Mouse (Mus musculus): ENCODE results near the gene P4ha3.
A peak's percentile ranks its signal among the peaks of the same experiment; 100 is the strongest.

Gene P4ha3

DNA sequence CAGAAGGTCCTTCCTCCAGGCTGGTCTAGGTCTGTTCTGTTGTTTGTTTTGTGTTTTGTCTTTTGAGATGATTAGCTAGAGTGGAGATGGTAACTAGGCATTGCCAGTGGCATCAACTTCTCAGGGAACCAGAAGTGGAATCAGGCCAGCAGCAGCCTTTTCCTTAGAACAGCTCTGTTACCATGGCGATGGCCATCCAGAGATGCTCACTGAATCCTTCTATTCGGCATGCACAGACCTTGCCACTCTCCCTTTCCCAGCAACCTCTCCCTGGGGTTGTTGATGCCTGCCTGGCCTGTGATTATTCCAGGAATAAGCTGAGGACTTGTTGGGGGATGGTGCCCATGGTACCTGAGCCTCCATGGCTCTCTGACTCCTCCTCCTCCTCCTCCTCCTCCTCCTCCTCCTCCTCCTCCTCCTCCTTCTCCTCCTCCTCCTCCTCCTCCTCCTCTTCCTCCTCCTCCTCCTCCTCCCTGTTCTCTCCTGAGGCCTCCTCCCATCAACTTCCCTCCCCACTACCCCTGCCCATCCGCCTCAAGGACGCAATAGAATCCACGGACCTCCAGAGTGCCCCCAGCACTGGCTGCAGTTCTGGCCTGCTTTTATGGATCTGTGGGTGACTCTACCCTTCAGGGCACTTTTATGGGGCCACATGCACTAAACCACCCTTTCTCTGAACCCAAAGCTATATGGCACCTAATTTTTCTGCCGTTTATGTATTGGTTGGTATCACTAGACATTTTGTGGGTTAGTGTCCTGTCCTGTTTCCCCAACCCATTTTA is 22.7 kb downstream of the P4ha3 start:
- no peak for DNase-seq (ENCODE audit: low read depth)

DNA sequence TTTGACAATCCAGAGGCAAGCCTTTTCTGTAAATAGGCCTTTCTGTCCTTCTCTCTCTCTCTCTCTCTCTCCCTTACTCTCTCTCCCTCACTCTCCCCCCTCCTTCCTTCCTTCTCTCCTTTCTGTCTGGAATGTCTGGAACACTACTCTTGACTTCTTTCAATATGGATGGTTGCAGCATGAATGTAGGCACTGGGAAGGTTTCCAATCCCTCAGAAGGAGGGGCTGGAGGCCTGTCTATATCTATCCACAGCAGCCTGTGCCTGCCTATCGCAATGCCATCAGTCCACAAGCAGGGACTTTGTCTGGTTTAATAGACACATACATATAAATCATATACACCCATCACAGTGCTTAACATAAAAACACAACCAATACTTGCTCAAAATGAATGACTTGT is 23.9 kb downstream of the P4ha3 start:
- DNase-seq (ENCODE audit: low read depth): no peak

DNA sequence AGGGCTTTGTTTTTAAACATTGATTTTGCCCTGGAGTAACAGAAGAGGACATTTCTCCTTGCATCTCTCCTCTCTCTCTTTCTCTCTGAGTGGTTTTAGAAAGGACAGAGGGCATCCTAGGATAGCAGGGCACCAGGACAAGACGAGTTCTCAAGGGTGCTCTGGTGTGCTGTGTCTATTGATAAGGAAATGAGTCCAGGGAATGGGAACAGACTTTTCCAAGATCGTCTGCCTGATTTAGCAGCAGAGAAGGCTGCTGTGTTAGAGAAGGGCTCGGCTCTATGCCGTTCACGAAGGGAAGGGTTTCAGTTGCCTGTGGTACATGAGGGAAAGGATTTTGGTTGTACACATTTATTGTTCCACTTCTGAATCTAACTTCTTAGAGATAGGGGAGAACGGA is 24.4 kb downstream of the P4ha3 start:
- no peak for DNase-seq (ENCODE audit: low read depth)

DNA sequence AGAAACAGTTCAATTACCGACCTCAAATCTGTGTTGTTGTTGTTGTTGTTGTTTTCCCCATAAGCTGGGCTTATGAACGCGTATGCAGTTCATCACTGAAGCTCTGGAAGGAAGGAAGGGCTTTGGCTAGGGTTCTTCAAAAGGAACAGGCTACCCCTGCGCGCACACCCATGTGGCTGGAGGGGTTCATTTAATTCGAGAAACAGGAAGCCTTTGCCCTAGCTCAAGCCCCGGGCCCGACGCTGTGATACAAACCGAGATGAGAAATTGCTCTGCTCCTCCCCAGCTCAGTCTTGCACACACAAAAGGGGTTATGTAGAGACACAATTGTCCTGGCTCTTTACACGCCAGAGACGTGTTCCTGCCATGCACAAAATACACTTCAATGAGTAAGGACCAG is 25.0 kb downstream of the P4ha3 start:
- no peak for DNase-seq (ENCODE audit: low read depth)

DNA sequence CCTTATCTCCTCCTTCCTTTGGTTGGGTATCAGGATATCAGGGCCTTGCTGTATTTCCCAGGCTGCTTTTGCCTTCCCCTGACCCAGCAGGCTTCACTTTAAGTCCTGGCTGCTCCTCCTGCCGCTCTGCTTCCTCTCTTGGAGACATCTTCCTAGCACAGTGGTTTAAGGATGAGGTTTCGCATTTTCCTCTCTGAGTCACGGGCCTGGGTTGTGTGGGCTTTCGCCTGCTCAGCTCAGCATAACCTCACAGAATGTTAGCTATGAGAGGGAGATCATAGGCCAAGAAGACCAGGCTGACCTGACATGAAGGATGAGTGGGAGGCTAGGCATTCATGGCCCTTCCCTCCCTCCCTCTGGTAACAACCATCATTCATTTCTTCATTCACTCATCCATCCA is 27.4 kb downstream of the P4ha3 start:
- DNase-seq (ENCODE audit: low read depth): no peak

- DNase-seq (ENCODE audit: low read depth): peak; percentile 29
Measured at GRCm38 (mm10) chr7:100316924-100317323, 31.6 kb downstream of the P4ha3 start.

GRCm38 (mm10) chr7:100317534-100317933 is 32.2 kb downstream of the P4ha3 start:
- DNase-seq (ENCODE audit: low read depth): no peak

- DNase-seq (ENCODE audit: low read depth): no peak
Measured at GRCm38 (mm10) chr7:100323721-100324120, 38.4 kb downstream of the P4ha3 start.

GRCm38 (mm10) chr7:100325482-100325881 is 40.2 kb downstream of the P4ha3 start:
- DNase-seq (ENCODE audit: low read depth): no peak

- DNase-seq (ENCODE audit: low read depth): no peak
Measured at GRCm38 (mm10) chr7:100327514-100327913, 42.2 kb downstream of the P4ha3 start.

- DNase-seq (ENCODE audit: low read depth): no peak
Measured at GRCm38 (mm10) chr7:100328636-100329035, 43.3 kb downstream of the P4ha3 start.

DNA sequence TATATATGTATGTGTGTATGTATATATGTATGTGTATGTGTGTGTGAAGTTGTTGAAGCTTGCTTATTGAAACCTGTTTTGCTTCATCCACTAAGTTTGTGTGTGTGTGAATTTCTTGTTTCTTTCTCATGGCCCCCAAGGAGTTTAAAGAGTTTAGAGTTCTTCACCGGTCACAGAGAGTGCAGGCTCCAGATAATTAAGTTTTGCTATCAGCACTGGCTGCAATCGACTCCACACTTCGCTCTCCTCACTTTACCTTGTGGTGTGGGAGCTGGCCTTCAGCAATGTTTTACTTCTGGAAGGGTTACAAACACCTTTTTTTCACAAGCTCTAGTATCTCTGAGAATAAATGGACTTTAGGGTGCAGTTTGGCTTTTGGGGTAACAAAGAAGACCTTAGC is 45.9 kb downstream of the P4ha3 start:
- no peak for DNase-seq (ENCODE audit: low read depth)

- no peak for DNase-seq (ENCODE audit: low read depth)
Measured at GRCm38 (mm10) chr7:100335921-100336320, 50.6 kb downstream of the P4ha3 start.

- no peak for DNase-seq (ENCODE audit: low read depth)
Measured at GRCm38 (mm10) chr7:100354984-100355383, 69.7 kb downstream of the P4ha3 start.

- DNase-seq (ENCODE audit: low read depth): no peak
Measured at GRCm38 (mm10) chr7:100356324-100356723, 71.0 kb downstream of the P4ha3 start.

DNA sequence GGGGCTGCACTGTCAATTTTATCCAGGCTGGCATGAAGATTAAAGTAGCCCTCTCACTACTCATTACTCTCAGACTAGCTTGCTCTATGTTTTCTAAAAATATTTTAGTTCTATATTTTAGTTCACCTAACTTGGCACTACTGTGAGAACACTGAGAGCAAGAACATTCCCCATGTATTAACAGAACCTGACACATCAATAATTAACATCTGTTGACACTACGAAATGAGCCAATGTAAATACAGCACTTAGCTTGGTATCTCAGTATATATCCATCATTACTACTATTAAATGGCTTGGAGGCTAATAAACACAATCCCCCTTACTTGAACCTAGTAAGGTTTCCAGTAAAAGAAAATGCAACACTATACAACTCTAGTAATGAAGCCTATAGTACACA is 71.4 kb downstream of the P4ha3 start:
- no peak for DNase-seq (ENCODE audit: low read depth)

DNA sequence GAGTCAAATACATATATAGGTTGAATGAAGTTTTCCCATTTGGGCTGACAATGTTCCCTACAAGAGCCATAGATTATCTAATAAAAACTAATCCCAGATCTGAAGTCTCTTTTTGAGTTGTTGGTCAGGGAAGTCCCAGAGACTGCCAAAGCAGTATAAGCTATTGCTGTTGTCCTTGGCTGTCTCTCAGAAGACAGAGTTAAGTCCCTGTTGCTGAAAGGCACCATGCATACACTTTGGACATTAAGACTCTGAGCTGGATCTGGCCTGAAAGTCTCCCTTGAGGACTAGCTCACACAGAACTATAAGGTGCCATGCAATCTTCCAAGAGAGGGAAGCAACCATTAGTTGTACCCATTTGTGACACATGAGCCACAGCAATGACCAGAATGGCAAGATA is 72.5 kb downstream of the P4ha3 start:
- no peak for DNase-seq (ENCODE audit: low read depth)

DNA sequence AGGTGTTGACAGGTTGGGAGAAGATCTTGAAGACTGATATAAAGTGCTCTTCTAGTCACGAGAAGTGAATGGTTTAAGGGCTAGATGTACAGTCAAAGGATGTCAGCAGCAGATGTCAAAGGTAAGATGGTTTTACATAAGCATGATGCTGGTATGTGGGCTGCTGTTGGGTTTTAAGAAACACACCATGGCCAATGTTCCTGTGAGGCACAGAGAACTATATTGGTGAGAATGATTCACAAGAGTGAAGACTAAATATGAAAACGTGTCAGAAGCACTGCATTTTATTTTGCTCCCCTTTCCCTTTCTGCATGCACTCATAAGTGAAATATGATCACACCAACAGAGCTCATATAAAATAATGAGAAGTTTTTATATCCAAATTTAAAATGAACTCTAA is 77.8 kb downstream of the P4ha3 start:
- DNase-seq (ENCODE audit: low read depth): no peak

GRCm38 (mm10) chr7:100364888-100365287 is 79.6 kb downstream of the P4ha3 start:
- no peak for DNase-seq (ENCODE audit: low read depth)
